Mouse (Mus musculus) cerebellum, postnatal 10 days (tissue): ENCODE data around the gene Tvp23a.

Experiments used
- DNase-seq, 2 experiments: peaks; one replicate each; pipeline ENCODE4 v3.0.0; 2021; ENCODE audit warnings: mixed read lengths in 2 of 2

Gene Tvp23a

DNA sequence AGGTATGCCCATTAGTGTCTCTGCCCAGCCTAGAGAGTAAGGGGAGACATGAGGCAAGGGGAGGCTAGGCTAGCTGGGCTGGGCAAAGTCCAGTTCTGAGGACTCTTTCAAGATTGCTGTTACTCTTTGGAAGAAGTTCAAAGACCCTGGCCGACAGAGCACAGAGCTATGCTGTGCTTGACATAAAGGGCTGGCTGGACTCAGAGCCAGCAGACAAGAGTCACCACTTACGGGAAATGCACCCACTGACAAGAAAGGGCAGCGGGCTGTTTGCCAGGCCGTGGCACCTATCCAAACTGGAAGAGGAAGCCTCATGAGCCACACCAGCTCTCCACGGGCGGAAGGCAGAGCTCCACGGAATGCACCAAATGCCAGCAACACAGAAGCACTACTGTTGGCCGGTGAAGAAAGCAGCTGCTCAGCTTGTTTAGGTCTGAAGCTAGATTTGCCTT is 5.3 kb upstream of the Tvp23a start:
- DNase-seq: peak; percentile 89 to 90

GRCm38 (mm10) chr16:10451906-10452305 is 4.7 kb upstream of the Tvp23a start:
- no peak for DNase-seq

GRCm38 (mm10) chr16:10448931-10449330 is 1.8 kb upstream of the Tvp23a start:
- DNase-seq: no peak

GRCm38 (mm10) chr16:10447781-10448180 is 619 bp upstream of the Tvp23a start:
- no peak for DNase-seq

DNA sequence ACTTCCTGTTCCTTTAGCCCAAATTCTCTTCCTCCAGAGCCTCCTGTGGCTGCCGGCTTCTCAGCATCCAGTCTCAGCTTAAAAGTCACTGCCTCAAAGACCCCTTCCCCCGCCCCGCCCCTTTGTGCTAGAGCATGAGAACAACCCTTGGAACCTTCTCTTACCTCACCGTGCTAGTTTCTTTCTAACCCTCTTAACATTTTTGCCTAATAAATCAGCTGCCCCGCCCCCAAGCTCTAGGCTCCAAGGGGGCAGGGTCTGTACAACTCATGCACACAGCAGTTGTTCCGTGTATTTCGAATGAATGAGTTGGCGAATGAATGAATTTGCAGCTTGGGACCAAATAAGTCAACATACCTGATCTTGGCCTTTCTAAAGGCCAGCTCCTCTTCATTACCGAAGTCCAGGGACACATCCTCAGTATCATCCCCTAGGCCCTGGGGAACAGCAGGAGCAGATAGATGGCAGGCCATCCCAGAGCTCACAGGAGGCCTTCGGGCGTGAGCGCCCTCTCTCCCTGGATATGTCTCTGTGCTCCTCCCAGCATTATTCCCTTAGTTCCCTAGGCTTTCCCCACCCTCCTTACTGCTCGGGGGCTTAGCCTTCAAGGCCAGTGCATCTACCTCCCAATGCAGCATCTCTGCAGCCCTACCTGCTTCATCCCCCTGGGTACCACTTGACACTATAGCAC is 444 bp downstream of the Tvp23a start:
- DNase-seq: peak; percentile 13 to 19

DNA sequence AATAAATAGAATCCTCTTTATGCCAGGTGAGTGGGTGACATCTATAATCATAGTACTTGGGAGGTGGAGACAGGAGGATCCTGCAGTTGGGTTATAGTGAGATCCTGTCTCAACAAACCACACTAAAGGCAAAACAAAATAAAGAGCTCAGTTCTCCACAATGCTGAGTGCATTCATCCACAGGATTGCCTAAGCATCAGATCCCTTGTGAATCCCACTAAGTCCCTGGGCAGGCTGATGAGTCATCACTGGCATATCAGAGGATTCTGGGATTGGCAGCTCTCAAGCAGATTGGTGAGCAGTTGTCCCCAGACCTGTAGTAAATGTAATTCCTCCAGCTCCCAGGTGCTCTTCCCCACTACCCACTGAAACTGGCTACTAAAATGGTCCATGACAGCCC is 3.4 kb downstream of the Tvp23a start:
- DNase-seq: no peak

GRCm38 (mm10) chr16:10441761-10442160 is 5.4 kb downstream of the Tvp23a start:
- DNase-seq: no peak

- no peak for DNase-seq
Measured at GRCm38 (mm10) chr16:10441328-10441727, 5.8 kb downstream of the Tvp23a start.

DNA sequence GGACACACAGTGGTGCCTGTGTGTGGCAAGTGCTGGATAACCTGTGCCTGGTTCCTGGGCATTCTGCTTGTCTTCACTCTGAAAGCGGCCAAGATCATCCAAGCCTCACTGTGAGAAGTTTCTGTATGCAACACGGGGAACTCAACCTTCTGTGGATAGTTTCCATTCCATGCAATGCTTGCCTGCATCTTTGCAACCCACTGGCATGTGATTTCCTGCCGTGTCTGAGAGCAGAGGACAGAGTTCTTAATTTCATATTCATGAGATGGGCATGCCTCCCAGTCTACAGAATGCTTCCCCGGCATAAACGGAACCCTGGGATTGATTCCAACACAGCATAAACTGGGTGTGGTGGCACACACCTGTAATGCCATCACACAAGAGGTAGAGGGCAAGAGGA is 9.1 kb downstream of the Tvp23a start:
- no peak for DNase-seq

GRCm38 (mm10) chr16:10436166-10436565 is 11.0 kb downstream of the Tvp23a start:
- no peak for DNase-seq

DNA sequence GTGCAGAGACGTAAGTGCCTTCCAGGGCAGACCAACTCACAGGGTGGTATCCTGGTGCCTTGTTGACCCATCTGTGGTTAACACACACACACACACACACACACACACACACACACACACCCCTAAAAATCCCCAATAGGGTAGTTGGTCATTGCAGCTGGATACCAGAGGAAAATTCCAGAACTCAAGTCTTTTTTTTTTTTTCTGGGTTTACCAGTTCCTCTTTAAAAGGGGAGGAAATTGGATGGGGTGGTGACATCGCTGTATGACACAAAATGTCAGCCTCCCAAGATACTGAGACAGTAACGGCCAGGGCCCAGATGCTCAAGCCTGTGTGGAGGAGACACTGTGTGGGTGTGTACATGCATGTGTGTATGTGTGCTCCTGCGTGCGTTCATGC is 13.8 kb downstream of the Tvp23a start:
- DNase-seq: no peak

DNA sequence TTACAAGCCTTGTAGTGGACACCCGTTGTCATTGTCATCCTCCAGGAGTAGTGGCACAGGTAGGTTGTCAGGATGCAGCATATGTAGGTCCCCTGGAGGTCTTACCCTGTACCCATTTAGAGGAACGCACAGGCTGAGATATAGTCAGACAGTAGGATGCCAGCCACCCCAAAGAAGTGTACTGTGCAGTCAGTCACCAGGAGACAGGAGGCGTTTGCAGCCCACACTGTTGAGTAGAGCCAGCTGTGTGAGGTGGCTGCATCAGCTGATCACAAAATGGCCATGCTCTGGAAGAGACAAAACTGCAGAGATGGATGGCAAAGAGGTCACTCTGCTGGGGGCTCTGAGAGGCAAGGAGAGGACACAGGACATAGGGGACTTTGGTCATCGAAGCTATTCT is 14.8 kb downstream of the Tvp23a start:
- no peak for DNase-seq

DNA sequence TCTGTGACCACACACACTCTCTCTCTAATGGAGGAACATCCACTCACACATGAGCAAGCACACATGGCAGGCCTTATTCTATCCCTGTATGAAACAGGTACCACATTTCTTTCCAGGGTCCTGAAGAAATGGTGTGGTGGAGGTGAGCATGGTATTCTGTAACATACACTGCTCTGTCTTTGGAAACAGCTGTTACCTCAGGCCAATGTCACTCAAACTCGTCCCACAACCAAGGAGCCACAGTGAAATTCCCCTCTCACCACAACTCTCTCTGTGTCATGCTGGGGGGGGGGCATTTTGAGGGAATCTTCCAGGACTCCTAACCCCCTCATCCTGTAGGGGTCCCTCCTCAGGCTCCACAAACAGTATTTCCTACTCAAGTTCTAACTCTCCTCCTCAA is 15.3 kb downstream of the Tvp23a start:
- no peak for DNase-seq

- DNase-seq: no peak
Measured at GRCm38 (mm10) chr16:10420447-10421054, 26.6 kb downstream of the Tvp23a start.

DNA sequence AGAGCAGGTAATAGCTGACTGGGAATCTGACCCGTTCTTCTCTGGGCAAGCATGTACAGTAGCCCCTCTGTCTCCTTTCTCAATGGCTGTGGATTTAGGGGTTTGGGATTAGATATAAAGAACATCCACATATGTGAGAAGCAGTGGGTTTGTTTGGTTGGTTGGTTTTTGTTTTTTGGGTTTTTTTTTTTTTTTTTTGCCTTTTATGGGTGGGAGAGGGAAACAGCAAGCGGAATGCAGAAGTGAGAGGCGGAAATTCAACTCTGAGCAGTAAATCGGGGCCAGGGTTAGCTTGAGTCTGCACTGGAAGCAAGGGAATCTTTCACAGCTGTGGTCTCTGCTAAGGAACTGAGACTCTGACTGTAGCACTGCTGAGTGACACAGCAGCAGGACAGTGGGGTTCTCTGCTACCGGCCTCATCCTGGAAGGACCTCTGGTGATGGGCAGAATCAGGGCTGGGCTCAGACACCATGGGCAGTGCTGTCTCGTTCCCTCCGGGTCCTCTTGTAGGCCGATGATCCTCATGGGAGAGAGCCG is 29.4 kb downstream of the Tvp23a start:
- no peak for DNase-seq

GRCm38 (mm10) chr16:10416866-10417265 is 30.3 kb downstream of the Tvp23a start:
- peak in 1 of 2 experiments; percentile 33 for DNase-seq

DNA sequence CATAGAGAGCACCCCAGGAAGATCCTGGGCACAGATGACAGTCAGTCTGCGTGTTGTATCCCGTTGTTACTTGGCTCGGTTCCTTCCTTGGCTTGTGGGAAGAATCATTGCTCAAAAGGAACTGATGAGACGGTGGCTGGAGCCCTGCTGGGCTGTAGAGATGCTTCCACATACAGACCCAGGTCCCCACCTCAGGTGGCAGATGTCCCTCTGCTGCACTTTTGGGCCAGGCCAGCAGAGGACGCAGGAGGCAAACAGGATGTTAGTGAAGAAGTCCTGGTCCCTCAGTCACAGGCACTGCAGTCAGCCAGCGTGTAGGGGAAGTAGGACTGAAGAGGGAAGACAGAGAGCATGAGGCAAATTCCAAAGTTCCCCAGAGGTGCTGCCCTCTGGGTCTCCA is 31.2 kb downstream of the Tvp23a start:
- DNase-seq: peak; percentile 78 to 80

GRCm38 (mm10) chr16:10411764-10412746 is 35.1 kb downstream of the Tvp23a start, which contains the start of gene Nubp1:
Gene Nubp1 (plus strand): TSS chr16:10411948.
- peak; percentile 96 to 98 for DNase-seq

- peak; percentile 92 to 94 for DNase-seq
Measured at GRCm38 (mm10) chr16:10399160-10399559, 48.0 kb downstream of the Tvp23a start.

DNA sequence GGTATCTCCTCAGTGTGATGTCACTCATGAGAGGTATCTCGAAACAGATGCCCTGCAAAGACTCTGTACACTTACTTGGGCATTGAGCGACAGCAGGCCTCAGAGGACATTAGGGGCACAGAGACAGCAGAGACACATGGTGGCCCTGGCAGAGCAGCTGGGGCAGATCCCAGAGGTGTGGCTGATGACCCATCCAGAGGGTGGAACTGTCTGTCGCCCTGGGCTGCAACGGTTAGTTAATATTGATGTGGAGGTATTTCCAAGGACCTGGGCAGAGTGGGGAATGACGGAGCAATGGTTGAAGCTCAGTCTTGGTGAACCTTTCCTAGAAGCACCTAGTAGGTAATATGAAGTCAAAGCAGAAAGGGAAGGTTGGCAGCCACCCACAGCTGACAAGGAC is 48.4 kb downstream of the Tvp23a start:
- DNase-seq: no peak

GRCm38 (mm10) chr16:10394699-10395540 is 52.2 kb downstream of the Tvp23a start, which contains the start of gene Tekt5:
Gene Tekt5 (minus strand): TSS chr16:10395490.
- DNase-seq: peak; percentile 64 to 71

GRCm38 (mm10) chr16:10392587-10392986 is 54.6 kb downstream of the Tvp23a start:
- no peak for DNase-seq
